Mouse (Mus musculus) heart, adult 2 months (tissue): ENCODE measurements around the gene Plxna2.

Experiments
- CTCF ChIP-seq: fragments of 200-600 bp; IDR thresholded peaks from 2 replicates; pipeline ENCODE4 v1.8.1; 2022; ENCODE audit warnings: antibody characterized with exemption, mild to moderate bottlenecking, moderate library complexity
- EP300 ChIP-seq: fragments of 200-500 bp; IDR thresholded peaks from 2 replicates; pipeline ENCODE4 v1.6.1; 2011; ENCODE audit warnings: low read depth, low read length, control low read depth; ENCODE audit not compliant: insufficient read depth
- POLR2A ChIP-seq: fragments of 200-500 bp; IDR thresholded peaks from 2 replicates; pipeline ENCODE4 v1.6.1; 2011; ENCODE audit warnings: mild to moderate bottlenecking, low read depth, low read length, control low read depth; ENCODE audit not compliant: insufficient read depth

- TF ChIP-seq POLR2A (no peak), CTCF (peak; percentile 81), EP300 (no peak)
These were observed 143.6 kb downstream of the Plxna2 start for GRCm38 (mm10) chr1:194761432-194762212.
